Mouse (Mus musculus): ENCODE data around the gene Thrb.

GRCm38 (mm10) chr14:17975786-17976185, 315.7 kb downstream of the Thrb start:
- TF ChIP-seq CTCF (IDR thresholded peaks at IDR 0.05; ENCODE audit: low read depth) (no peak), EP300 (IDR thresholded peaks at IDR 0.05; ENCODE audit: low read depth) (no peak)

Measured in liver, embryonic 14.5 days (tissue).